Mouse (Mus musculus) midbrain, embryonic 14.5 days (tissue): ENCODE measurements at regions not wholly inside any gene's neighbourhood (a gene's known extent, or its start where the extent isn't known, plus 50 kb on each side); places are given as distances from the start of the nearest gene placed in this dataset.

ENCODE experiments used
- ATAC-seq: fragments of 200-750 bp; cut with Nextera tagmentation; 2 replicates; pipeline ENCODE4 v1.8.0; 2017; ENCODE audit warnings: moderate number of reproducible peaks, moderate library complexity; ENCODE audit not compliant: low FRiP score, low TSS enrichment
- DNase-seq: peaks from one replicate; pipeline ENCODE4 v3.0.0-alpha.2; 2015
- H3K27ac ChIP-seq: fragments of 300-500 bp; sonication (generic); replicated peaks from 2 replicates; pipeline ENCODE4 v1.5.1; 2014; ENCODE audit warnings: mild to moderate bottlenecking, low read depth, low read length, moderate library complexity
- H3K27me3 ChIP-seq: fragments of 300-500 bp; sonication (generic); 2 replicates; pipeline ENCODE4 v1.6.1; 2014; ENCODE audit warnings: low read length, control low read depth, mixed read lengths; ENCODE audit not compliant: control insufficient read depth, insufficient read depth
- H3K36me3 ChIP-seq: fragments of 300-500 bp; sonication (generic); 2 replicates; pipeline ENCODE4 v1.6.1; 2014; ENCODE audit warnings: low read length, control low read depth; ENCODE audit not compliant: control insufficient read depth, insufficient read depth
- H3K4me1 ChIP-seq: fragments of 300-500 bp; sonication (generic); 2 replicates; pipeline ENCODE4 v1.6.1; 2014; ENCODE audit warnings: mild to moderate bottlenecking, antibody characterized with exemption, low read length, control low read depth; ENCODE audit not compliant: control insufficient read depth, insufficient read depth
- H3K4me2 ChIP-seq: fragments of 300-500 bp; sonication (generic); 2 replicates; pipeline ENCODE4 v1.6.1; 2014; ENCODE audit warnings: mild to moderate bottlenecking, low read length, moderate library complexity
- H3K4me3 ChIP-seq: fragments of 300-500 bp; sonication (generic); replicated peaks from 2 replicates; pipeline ENCODE4 v1.5.1; 2014; ENCODE audit warnings: low read depth, low read length
- H3K9ac ChIP-seq: fragments of 300-500 bp; sonication (generic); replicated peaks from 2 replicates; pipeline ENCODE4 v1.6.1; 2014; ENCODE audit warnings: mild to moderate bottlenecking, low read length, moderate library complexity
- H3K9me3 ChIP-seq: fragments of 300-500 bp; sonication (generic); 2 replicates; pipeline ENCODE4 v1.6.1; 2016; ENCODE audit warnings: low read length, control low read depth, mixed read lengths; ENCODE audit not compliant: control insufficient read depth
- WGBS: fragments of 180-500 bp; shearing (Covaris S2); extraction: QIAGEN DNeasy Blood & Tissue Kit; methylation state at CpG from one replicate; pipeline ENCODE4 v1.1.7; 2014; 5-methylcytosine and 5-hydroxymethylcytosine counted together

DNA sequence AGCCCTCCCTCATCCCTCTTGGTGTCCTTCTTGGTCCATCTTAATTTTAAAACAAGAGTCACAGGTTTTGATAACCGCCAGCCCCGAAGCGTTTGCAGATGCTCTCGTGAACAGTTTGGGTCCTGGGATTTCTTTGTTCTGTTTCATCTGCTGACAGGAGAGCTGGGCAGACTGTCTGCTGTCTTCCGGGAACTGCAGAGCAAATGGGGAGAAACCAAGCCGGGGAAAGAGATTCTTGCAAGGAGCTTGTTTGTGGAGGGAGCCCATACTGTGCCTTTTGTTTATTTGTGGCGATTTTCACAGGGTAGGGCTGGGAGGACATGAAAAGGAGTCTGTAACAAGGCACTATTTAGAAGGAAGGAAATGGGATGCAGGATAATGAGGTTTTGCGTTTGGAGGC, 223.6 kb upstream of the Mmadhc start:
- Histone ChIP-seq H3K36me3 (no peaks in the 10 kb centered on the region), H3K4me2 (0 out of 2 replicates have a peak overlapping the region, but pooled peaks have one; percentile 9), H3K27me3 (no peaks in the 10 kb centered on the region), H3K27ac (peak overlapping the region; percentile 20; the same call in 1 of the 2 replicates), H3K4me1 (peaks cover 22% of the 10 kb centered on the region; the same call in 1 of the 2 replicates), H3K9ac (0 out of 2 replicates have a peak overlapping the region, but pooled peaks have one; percentile 0), H3K9me3 (no peaks in the 10 kb centered on the region), H3K4me3 (no peak overlapping the region)
- ATAC-seq (no peak), DNase-seq (peak; percentile 58)
- 23% methylated on average over 8 of the region's 8 CpGs for WGBS

DNA sequence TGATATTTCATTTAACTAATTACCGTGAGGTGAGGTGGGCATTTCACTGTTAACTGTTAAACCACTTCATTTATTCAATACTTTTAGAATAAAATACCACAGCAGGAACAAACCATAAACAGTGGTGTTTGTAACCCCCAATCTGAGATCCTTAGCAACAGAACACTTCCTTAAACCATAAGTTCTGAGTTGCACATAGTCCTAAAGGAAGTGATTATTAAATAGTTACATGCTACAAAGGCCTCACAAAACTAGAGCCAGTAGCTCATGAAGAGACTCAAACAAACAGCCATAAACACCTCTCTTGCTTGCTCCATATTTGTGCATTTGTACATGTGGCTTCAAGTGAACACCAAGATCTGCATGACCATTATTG, 222.5 kb upstream of the Mmadhc start:
- peaks cover 22% of the 10 kb centered on the region; the same call in 1 of the 2 replicates for H3K4me1 ChIP-seq
- no peaks in the 10 kb centered on the region for H3K36me3 ChIP-seq
- no peak overlapping the region for H3K4me2 ChIP-seq
- H3K27me3 ChIP-seq = no peaks in the 10 kb centered on the region
- no peaks in the 10 kb centered on the region for H3K9me3 ChIP-seq
- H3K4me3 ChIP-seq = no peak overlapping the region
- peak overlapping the region; percentile 53; the same call in 1 of the 2 replicates for H3K27ac ChIP-seq
- DNase-seq = no peak
- 84% methylated on average over 1 of the region's 1 CpGs for WGBS
- H3K9ac ChIP-seq = no peak overlapping the region
- ATAC-seq = no peak

DNA sequence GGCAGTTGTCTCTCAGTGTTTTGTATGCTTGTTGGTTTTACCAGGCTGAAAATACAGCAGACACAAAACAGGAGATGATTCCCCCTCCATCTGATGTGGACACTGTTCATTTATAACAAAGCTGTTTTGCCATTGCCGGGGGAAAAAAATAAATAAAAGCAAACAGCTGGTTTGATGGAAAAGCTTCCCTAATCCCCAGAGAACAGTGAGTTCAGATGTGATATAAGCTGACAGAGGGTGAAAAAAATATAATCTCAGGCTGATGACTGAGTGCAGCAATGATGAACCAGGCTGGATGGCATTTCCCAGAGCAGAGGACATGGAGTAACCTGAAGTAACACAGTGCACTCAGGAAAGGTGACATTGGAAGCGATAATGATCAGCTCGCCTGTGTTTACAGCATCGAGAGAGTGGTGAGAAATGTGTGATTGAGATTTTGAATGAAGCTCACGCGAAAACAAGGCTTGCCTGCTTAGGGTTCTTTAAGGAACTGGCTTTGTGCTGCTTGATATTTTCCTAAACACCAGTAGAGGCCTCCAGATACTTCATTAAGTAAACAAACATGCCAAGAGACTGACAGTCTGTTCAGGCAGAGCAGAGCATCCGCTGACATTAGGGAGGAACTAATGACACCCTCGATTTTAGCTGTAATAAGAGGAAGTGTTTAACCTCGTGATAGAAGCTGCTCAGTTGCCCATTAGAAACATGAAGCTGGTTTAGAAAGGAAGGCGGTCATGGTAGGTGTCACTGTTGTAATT, 221.9 kb upstream of the Mmadhc start:
- ATAC-seq = no peak
- H3K27ac ChIP-seq = peak overlapping the region; percentile 53
- H3K36me3 ChIP-seq = no peaks in the 10 kb centered on the region
- no peaks in the 10 kb centered on the region for H3K9me3 ChIP-seq
- H3K4me1 ChIP-seq = peaks cover 22% of the 10 kb centered on the region; the same call in 1 of the 2 replicates
- no peak overlapping the region for H3K4me2 ChIP-seq
- H3K9ac ChIP-seq = no peak overlapping the region
- H3K27me3 ChIP-seq = no peaks in the 10 kb centered on the region
- DNase-seq = peak; percentile 66
- 57% methylated on average over 10 of the region's 10 CpGs for WGBS
- H3K4me3 ChIP-seq = no peak overlapping the region

DNA sequence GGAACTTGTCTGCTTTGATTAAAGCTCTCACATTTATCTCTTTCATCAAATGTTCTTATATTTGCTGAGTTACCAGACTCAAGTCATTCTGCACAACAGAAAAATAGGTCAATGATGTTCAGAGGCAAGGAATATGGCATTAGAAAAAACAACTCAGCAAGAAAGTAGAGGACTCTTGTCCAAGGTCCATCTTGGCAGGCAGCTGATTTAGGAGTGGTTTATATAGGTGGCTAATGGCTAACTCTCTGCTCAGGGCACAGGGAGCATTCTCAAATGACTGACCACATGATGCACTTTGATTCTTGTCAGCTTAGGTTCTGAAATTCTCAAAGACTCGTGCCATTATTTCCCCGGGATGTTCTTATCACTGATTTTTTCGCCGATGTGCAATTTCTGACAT, 216.7 kb upstream of the Mmadhc start:
- WGBS = 93% methylated on average over 4 of the region's 4 CpGs
- no peak overlapping the region for H3K27ac ChIP-seq
- no peaks in the 10 kb centered on the region for H3K27me3 ChIP-seq
- no peaks in the 10 kb centered on the region for H3K36me3 ChIP-seq
- ATAC-seq (no peak), DNase-seq (no peak)
- H3K9me3 ChIP-seq = peaks cover 5% of the 10 kb centered on the region
- H3K4me1 ChIP-seq = peaks cover 4% of the 10 kb centered on the region; the same call in 1 of the 2 replicates
- H3K9ac ChIP-seq = no peak overlapping the region
- H3K4me3 ChIP-seq = no peak overlapping the region
- no peak overlapping the region for H3K4me2 ChIP-seq

DNA sequence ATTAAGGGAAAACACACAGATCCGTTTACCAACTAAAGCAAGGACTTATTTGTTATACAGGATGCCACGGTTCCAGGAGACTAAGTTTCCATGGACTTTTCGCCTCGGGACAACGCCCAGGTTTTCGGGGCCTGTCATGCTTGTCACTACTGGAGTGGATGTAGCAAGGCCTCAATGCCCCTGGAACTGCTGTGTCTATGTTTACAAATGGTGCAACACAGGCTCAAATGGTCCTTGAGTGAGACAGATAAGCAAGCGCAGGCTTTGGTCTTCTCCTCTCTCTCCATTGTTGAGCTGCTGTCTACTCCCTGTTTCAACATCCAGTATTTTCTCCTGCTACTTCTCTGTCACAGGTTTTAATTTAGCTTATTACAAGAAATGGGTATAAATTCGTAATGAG, 202.1 kb upstream of the Mmadhc start:
- DNase-seq (no peak), ATAC-seq (no peak)
- no peaks in the 10 kb centered on the region for H3K4me1 ChIP-seq
- H3K4me3 ChIP-seq = no peak overlapping the region
- H3K4me2 ChIP-seq = no peak overlapping the region
- no peaks in the 10 kb centered on the region for H3K36me3 ChIP-seq
- H3K27me3 ChIP-seq = no peaks in the 10 kb centered on the region
- 93% methylated on average over 8 of the region's 8 CpGs for WGBS
- no peaks in the 10 kb centered on the region for H3K9me3 ChIP-seq
- no peak overlapping the region for H3K9ac ChIP-seq
- no peak overlapping the region for H3K27ac ChIP-seq

DNA sequence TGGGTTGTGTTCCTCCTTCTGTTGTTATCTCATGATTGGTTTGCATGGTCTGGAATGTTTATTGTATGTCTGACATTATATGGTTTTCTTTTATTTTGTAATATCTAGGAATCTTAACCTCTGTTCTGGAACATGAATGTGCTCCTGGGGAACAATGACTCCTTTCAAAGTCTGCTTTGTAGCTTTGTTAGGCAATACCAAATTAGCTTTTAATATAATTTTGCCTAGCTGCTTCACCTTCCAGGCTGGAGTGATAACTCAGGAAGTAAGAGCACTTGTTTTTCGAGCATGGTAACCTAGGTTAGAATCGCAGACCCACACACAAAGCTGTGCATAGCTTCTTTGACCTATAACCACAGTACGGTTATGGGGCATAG, 199.4 kb upstream of the Mmadhc start:
- H3K27ac ChIP-seq = no peak overlapping the region
- ATAC-seq (no peak), DNase-seq (no peak)
- H3K27me3 ChIP-seq = no peaks in the 10 kb centered on the region
- no peak overlapping the region for H3K4me3 ChIP-seq
- no peaks in the 10 kb centered on the region for H3K36me3 ChIP-seq
- H3K4me2 ChIP-seq = no peak overlapping the region
- H3K9ac ChIP-seq = no peak overlapping the region
- WGBS = 98% methylated on average over 3 of the region's 3 CpGs
- no peaks in the 10 kb centered on the region for H3K4me1 ChIP-seq
- H3K9me3 ChIP-seq = no peaks in the 10 kb centered on the region

DNA sequence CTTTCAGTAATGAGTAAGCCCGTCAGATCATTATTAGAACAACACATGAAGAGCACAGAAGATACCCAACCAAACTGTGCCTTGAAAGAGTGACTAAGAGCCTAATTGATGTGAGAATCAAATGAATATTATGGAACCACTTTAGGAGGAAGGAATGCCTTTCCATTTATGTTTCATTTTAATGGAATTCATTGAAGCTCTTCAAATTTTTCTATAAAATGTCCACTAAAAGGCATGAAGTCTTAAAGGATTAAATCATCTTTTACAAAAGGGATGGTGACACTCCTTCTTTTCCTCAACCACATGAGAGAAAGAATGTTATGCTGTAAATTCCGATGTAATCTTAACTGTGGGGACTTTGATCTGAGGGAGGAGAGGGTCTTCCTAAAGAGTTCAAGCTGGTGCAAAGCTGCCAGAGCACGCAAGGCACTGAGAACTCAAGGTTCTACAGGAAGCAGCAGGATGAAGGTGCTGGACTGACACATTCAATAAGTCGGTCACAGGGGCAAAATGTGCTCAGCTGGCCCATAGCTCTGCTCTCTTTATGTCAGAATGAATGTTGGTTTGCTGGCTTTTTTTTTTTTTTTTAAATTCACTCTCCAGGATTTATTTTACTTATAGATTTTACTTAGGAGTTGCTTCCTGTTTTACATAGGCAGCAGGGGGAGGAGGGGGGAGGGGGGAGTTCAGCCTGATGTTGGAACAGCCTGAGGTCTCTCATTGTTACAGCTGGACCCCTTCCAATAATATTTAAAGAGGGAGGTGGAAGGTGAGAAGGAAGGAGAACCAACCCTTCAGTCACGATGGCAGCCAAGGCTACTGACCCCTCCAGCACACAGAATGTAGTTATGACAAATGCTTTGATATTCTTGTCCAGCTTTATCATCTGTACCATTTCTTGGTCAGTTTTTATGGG, 198.8 kb upstream of the Mmadhc start:
- H3K9ac ChIP-seq = no peak overlapping the region
- H3K27me3 ChIP-seq = no peaks in the 10 kb centered on the region
- no peak overlapping the region for H3K4me2 ChIP-seq
- H3K27ac ChIP-seq = no peak overlapping the region
- no peaks in the 10 kb centered on the region for H3K4me1 ChIP-seq
- WGBS = 65% methylated on average over 5 of the region's 5 CpGs
- H3K9me3 ChIP-seq = no peaks in the 10 kb centered on the region
- DNase-seq = no peak
- ATAC-seq = no peak
- no peaks in the 10 kb centered on the region for H3K36me3 ChIP-seq
- H3K4me3 ChIP-seq = no peak overlapping the region

DNA sequence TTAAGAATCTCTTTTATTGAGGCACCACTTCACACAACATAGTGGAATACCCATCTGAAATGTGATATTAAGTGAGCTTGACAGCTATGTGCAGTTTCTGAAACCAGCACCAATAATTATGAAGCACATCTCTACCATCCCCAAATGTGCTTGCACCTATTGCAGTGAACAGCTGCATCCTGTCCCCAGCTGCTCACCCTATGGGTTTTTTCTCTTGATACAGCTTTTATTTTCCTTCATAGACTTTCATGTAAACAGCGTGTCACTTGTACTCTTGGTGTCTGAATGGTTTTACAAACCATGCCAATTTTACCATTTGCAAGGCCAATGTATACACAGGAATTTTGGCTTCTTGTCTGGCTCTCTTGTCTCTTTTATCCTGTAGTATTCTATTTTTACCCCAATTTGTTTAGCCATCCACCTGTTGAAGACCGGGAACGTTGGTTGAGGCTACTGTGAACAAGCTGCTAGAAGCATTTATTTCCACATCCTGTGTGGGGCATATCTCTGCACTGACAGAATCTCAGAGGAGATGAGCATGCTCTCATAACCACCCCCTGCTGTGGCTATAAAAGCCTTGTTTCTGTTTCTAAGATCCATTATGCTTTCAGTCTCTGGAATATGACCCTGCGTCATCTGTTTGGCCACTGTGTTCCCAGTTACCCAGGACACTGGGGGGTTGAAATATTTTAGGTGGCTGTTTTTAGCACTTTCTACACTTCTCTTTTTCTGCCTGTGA, 197.2 kb upstream of the Mmadhc start:
- no peaks in the 10 kb centered on the region for H3K9me3 ChIP-seq
- 89% methylated on average over 4 of the region's 4 CpGs for WGBS
- no peak overlapping the region for H3K4me2 ChIP-seq
- DNase-seq = no peak
- H3K4me1 ChIP-seq = no peaks in the 10 kb centered on the region
- H3K27me3 ChIP-seq = no peaks in the 10 kb centered on the region
- H3K36me3 ChIP-seq = no peaks in the 10 kb centered on the region
- no peak overlapping the region for H3K27ac ChIP-seq
- H3K4me3 ChIP-seq = no peak overlapping the region
- no peak for ATAC-seq
- H3K9ac ChIP-seq = no peak overlapping the region
